Mouse (Mus musculus): ENCODE data around the gene Ubxn1.

- TF ChIP-seq POLR2AphosphoS5 (IDR thresholded peaks at IDR 0.05; ENCODE audit: insufficient replicate concordance, low read depth, low read length), result no peak
- no peak for TF ChIP-seq CTCF (IDR thresholded peaks at IDR 0.05; ENCODE audit: low read depth, low read length)
- TF ChIP-seq TAL1 (conservative IDR thresholded peaks at IDR 0.05; ENCODE audit: low read depth, low read length), result no peak
- TF ChIP-seq GATA1 (IDR thresholded peaks at IDR 0.05; ENCODE audit: borderline replicate concordance, low read length), result no peak
- TF ChIP-seq GATA2 (IDR thresholded peaks at IDR 0.05; ENCODE audit: borderline replicate concordance, low read depth, low read length), result no peak
Measured at GRCm38 (mm10) chr19:8908531-8908930, 37.2 kb downstream of the Ubxn1 start.
